Mouse (Mus musculus) MEL (cell line): ENCODE measurements around the gene Cldn11.
A peak's percentile ranks its signal among the peaks of the same experiment; 100 is the strongest.

Experiments
- BHLHE40 ChIP-seq: IDR thresholded peaks from 2 replicates; pipeline ENCODE4 v1.6.1; 2012; ENCODE audit warnings: low read depth, mild to moderate bottlenecking, inconsistent platforms, low read length, improper control_type of control experiment, borderline replicate concordance
- CHD2 ChIP-seq: IDR thresholded peaks from 2 replicates; pipeline ENCODE4 v1.6.1; 2011; ENCODE audit warnings: low read length, improper control_type of control experiment
- CTCF ChIP-seq, 3 experiments: IDR thresholded peaks in 2 of 3; conservative IDR thresholded peaks in 1 of 3; 2 replicates each; pipeline ENCODE4 v1.5.1; 2011 to 2012; ENCODE audit warnings: low read length in 3 of 3, low read depth in 2 of 3, mild to moderate bottlenecking in 2 of 3, improper control_type of control experiment in 1 of 3, inconsistent platforms in 1 of 3, mixed read lengths in 1 of 3, moderate library complexity in 1 of 3; ENCODE audit not compliant: control insufficient read depth in 1 of 3, insufficient read depth in 1 of 3, poor library complexity in 1 of 3, severe bottlenecking in 1 of 3
- EP300 ChIP-seq, 2 experiments: IDR thresholded peaks; 2 replicates each; pipeline ENCODE4 v1.6.1; 2011; ENCODE audit warnings: improper control_type of control experiment in 2 of 2, low read length in 2 of 2, low read depth in 1 of 2, mild to moderate bottlenecking in 1 of 2
- ETS1 ChIP-seq: IDR thresholded peaks from 2 replicates; pipeline ENCODE4 v1.6.1; 2012; ENCODE audit warnings: low read depth, mild to moderate bottlenecking, inconsistent platforms, low read length, improper control_type of control experiment, moderate library complexity
- GATA1 ChIP-seq: IDR thresholded peaks from 2 replicates; pipeline ENCODE4 v1.6.1; 2011; ENCODE audit warnings: low read depth, low read length, improper control_type of control experiment
- HCFC1 ChIP-seq: IDR thresholded peaks from 2 replicates; pipeline ENCODE4 v1.6.1; 2012; ENCODE audit warnings: low read depth, mild to moderate bottlenecking, inconsistent platforms, low read length, improper control_type of control experiment, moderate library complexity
- MEF2A ChIP-seq: IDR thresholded peaks from 2 replicates; pipeline ENCODE4 v1.6.1; 2014; ENCODE audit warnings: low read depth, mild to moderate bottlenecking, inconsistent platforms, low read length, improper control_type of control experiment; ENCODE audit not compliant: poor library complexity, insufficient replicate concordance, severe bottlenecking; ENCODE audit errors: extremely low read depth
- MYC ChIP-seq: IDR thresholded peaks from 2 replicates; pipeline ENCODE4 v1.6.1; 2011; ENCODE audit warnings: low read depth, mild to moderate bottlenecking, low read length, improper control_type of control experiment, moderate library complexity
- NELFE ChIP-seq: IDR thresholded peaks from 2 replicates; pipeline ENCODE4 v1.6.1; 2011; ENCODE audit warnings: low read depth, low read length, improper control_type of control experiment
- POLR2AphosphoS2 ChIP-seq: IDR thresholded peaks from 2 replicates; pipeline ENCODE4 v1.6.1; 2011; ENCODE audit warnings: low read length, improper control_type of control experiment
- UBTF ChIP-seq: IDR thresholded peaks from 2 replicates; pipeline ENCODE4 v1.6.1; 2012; ENCODE audit warnings: low read depth, mild to moderate bottlenecking, inconsistent platforms, low read length, improper control_type of control experiment, moderate library complexity, borderline replicate concordance; ENCODE audit not compliant: insufficient read depth
- USF2 ChIP-seq, 2 experiments: IDR thresholded peaks; 2 replicates each; pipeline ENCODE4 v1.6.1; 2011 to 2012; ENCODE audit warnings: improper control_type of control experiment in 2 of 2, low read length in 2 of 2, borderline replicate concordance in 1 of 2, inconsistent platforms in 1 of 2, low read depth in 1 of 2, mild to moderate bottlenecking in 1 of 2; ENCODE audit not compliant: insufficient read depth in 1 of 2

- no peak for TF ChIP-seq UBTF
- no peak for TF ChIP-seq BHLHE40
- TF ChIP-seq POLR2AphosphoS2, result no peak
- TF ChIP-seq CTCF (IDR thresholded peaks at IDR 0.05 in 2 of 3, conservative IDR thresholded peaks at IDR 0.05 in 1 of 3; ENCODE audit: control insufficient read depth in 1 of 3, insufficient read depth in 1 of 3, low read depth in 2 of 3, low read length in 3 of 3, poor library complexity in 1 of 3, severe bottlenecking in 1 of 3), result peak; percentile 67 to 93 (median 73)
- TF ChIP-seq USF2 (IDR thresholded peaks at IDR 0.05; ENCODE audit: borderline replicate concordance in 1 of 2, insufficient read depth in 1 of 2, low read depth in 1 of 2, low read length in 2 of 2), result no peak
- TF ChIP-seq CHD2, result no peak
- TF ChIP-seq MEF2A, result no peak
- no peak for TF ChIP-seq MYC
- no peak for TF ChIP-seq HCFC1
- TF ChIP-seq EP300 (IDR thresholded peaks at IDR 0.05; ENCODE audit: low read depth in 1 of 2, low read length in 2 of 2), result no peak
- TF ChIP-seq GATA1, result no peak
- TF ChIP-seq NELFE, result no peak
- no peak for TF ChIP-seq ETS1
Observed at GRCm38 (mm10) chr3:31138454-31139424, 11.0 kb upstream of the Cldn11 start.
